In the genomic region with DNA sequence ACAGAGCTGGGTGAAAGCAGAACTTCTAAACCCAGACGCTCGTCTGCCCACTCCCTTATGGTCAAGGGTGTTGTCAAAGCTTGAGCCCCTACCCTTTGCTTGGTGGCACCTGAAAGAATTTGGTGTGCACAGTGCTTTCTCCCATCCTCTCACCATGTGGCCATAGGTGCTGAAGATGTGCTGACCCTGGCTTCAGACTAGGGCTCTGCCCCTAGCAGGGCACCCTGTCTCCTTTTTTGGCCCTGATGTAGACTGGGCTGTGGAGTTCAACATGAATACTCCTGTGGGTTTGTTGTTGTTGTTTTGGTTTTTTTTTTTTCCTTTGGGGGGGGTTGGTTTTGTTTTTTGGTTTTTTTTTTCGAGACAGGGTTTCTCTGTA, we compare ENCODE assay signal across 10 mouse cellular contexts. TPM values are rescaled to one million over a fixed set of nuclear protein-coding genes. Genes with fewer than 3 reads are reported as not detected.
A peak's percentile ranks its signal among the peaks of the same experiment; 100 is the strongest.
DNase-seq lines count a peak whose midpoint lies in the region; ATAC-seq and TF ChIP-seq lines count a peak whose summit lies in the region.
"Had no signal": no experiment of that assay in that cellular context is flagged by ENCODE, and none has a peak within 500 bp of the region (broad histone marks: within the 10 kb centered on the region; RNA-seq: fewer than 3 reads in every experiment).

No protein-coding gene starts in this region.

- DNase-seq in kidney, postnatal 4 days, result no peak
- no peak for DNase-seq in forebrain, postnatal 0 days
- DNase-seq in layer of hippocampus, postnatal 25 days (ENCODE audit: extremely low spot score in 1 of 2, low spot score in 1 of 2), result no peak
- DNase-seq in embryo, embryonic 9.5 days (ENCODE audit: extremely low spot score), result no peak
- no peak for DNase-seq in thymus, postnatal 0 days (ENCODE audit: low spot score)
- DNase-seq: adrenal gland, adult 8-10 months had no signal

- H3K27me3 ChIP-seq in kidney, embryonic 15.5 days, result no peaks in the 10 kb centered on the region
- H3K27me3 ChIP-seq in embryonic facial prominence, embryonic 13.5 days, result no peaks in the 10 kb centered on the region
- H3K27me3 ChIP-seq in forebrain, postnatal 0 days (ENCODE audit: insufficient read depth, low read length), result no peaks in the 10 kb centered on the region
- H3K27me3 ChIP-seq in midbrain, embryonic 15.5 days (replicated peaks), result no peaks in the 10 kb centered on the region

- H3K4me2 ChIP-seq in kidney, embryonic 15.5 days, result peak overlapping the region; percentile 57; the same call in 1 of the 2 replicates
- H3K4me2 ChIP-seq in embryonic facial prominence, embryonic 13.5 days, result peak overlapping the region; percentile 49
- H3K4me2 ChIP-seq in forebrain, postnatal 0 days (ENCODE audit: low read depth), result no peak overlapping the region
- no peak overlapping the region for H3K4me2 ChIP-seq in midbrain, embryonic 15.5 days

- 23% methylated on average over 3 of the region's 3 CpGs for WGBS in kidney, embryonic 15.5 days
- 19% methylated on average over 3 of the region's 3 CpGs for WGBS in embryonic facial prominence, embryonic 13.5 days
- 20% methylated on average over 3 of the region's 3 CpGs for WGBS in forebrain, postnatal 0 days
- 29% methylated on average over 3 of the region's 3 CpGs for WGBS in midbrain, embryonic 15.5 days

- H3K9ac ChIP-seq in kidney, embryonic 15.5 days, result no peak overlapping the region
- no peak overlapping the region for H3K9ac ChIP-seq in embryonic facial prominence, embryonic 13.5 days
- H3K9ac ChIP-seq in forebrain, postnatal 0 days, result no peak overlapping the region
- no peak overlapping the region for H3K9ac ChIP-seq in midbrain, embryonic 15.5 days

- no peaks in the 10 kb centered on the region for H3K36me3 ChIP-seq in kidney, embryonic 15.5 days
- peaks cover 13% of the 10 kb centered on the region for H3K36me3 ChIP-seq in embryonic facial prominence, embryonic 13.5 days
- peaks cover 47% of the 10 kb centered on the region for H3K36me3 ChIP-seq in forebrain, postnatal 0 days (ENCODE audit: insufficient read depth)
- H3K36me3 ChIP-seq in midbrain, embryonic 15.5 days (replicated peaks), result peaks cover 36% of the 10 kb centered on the region

- peaks cover 17% of the 10 kb centered on the region for H3K9me3 ChIP-seq in kidney, embryonic 15.5 days (replicated peaks)
- peaks cover 12% of the 10 kb centered on the region for H3K9me3 ChIP-seq in embryonic facial prominence, embryonic 13.5 days
- peaks cover 9% of the 10 kb centered on the region; the same call in 1 of the 2 replicates for H3K9me3 ChIP-seq in forebrain, postnatal 0 days (ENCODE audit: low read length)
- 0 out of 2 replicates have a peak, but pooled peaks cover 2% of the 10 kb centered on the region for H3K9me3 ChIP-seq in midbrain, embryonic 15.5 days

- TF ChIP-seq CTCF in forebrain, postnatal 0 days (IDR thresholded peaks at IDR 0.05; ENCODE audit: low read depth), result no peak

- H3K4me1 ChIP-seq in kidney, embryonic 15.5 days, result peaks cover 9% of the 10 kb centered on the region; the same call in 1 of the 2 replicates
- peaks cover 6% of the 10 kb centered on the region for H3K4me1 ChIP-seq in embryonic facial prominence, embryonic 13.5 days
- no peaks in the 10 kb centered on the region for H3K4me1 ChIP-seq in forebrain, postnatal 0 days (ENCODE audit: insufficient read depth)
- peaks cover 14% of the 10 kb centered on the region for H3K4me1 ChIP-seq in midbrain, embryonic 15.5 days

- H3K27ac ChIP-seq in kidney, embryonic 15.5 days, result no peak overlapping the region
- H3K27ac ChIP-seq in embryonic facial prominence, embryonic 13.5 days, result no peak overlapping the region
- peak overlapping the region; percentile 62; the same call in 1 of the 2 replicates for H3K27ac ChIP-seq in forebrain, postnatal 0 days (ENCODE audit: low read depth, low read length)
- no peak overlapping the region for H3K27ac ChIP-seq in midbrain, embryonic 15.5 days

- no peak for ATAC-seq in kidney, embryonic 15.5 days (replicated peaks; ENCODE audit: low FRiP score)
- ATAC-seq in embryonic facial prominence, embryonic 13.5 days (ENCODE audit: insufficient number of reproducible peaks, insufficient read depth, low FRiP score, low TSS enrichment, low read depth), result no peak
- peak; percentile 32 for ATAC-seq in forebrain, postnatal 0 days
- ATAC-seq in midbrain, embryonic 15.5 days (replicated peaks), result peak; percentile 12; the same call in 1 of the 2 replicates

- peak overlapping the region; percentile 31; the same call in 1 of the 2 replicates for H3K4me3 ChIP-seq in kidney, embryonic 15.5 days (replicated peaks)
- no peak overlapping the region for H3K4me3 ChIP-seq in embryonic facial prominence, embryonic 13.5 days
- no peak overlapping the region for H3K4me3 ChIP-seq in forebrain, postnatal 0 days (ENCODE audit: low read depth, low read length)
- H3K4me3 ChIP-seq in midbrain, embryonic 15.5 days, result no peak overlapping the region

RNA-seq across cellular contexts. Expression of gene Def8, which starts 0.6 kb away (rescaled TPM):
- 34.4 and 39.8 TPM in 2 replicates for polyA plus RNA-seq in kidney, embryonic 15.5 days (2015; fragmentation: Nextera tagmentation; extraction: Ambion mirVana)
- 38.3 and 43.2 TPM in 2 replicates for polyA plus RNA-seq in embryonic facial prominence, embryonic 13.5 days (2015; fragmentation: Nextera tagmentation; extraction: Ambion mirVana)
- 35.8 and 41.4 TPM in 2 replicates for total RNA-seq in forebrain, postnatal 0 days (2014; rRNA removed)
- 35.0 and 36.4 TPM in 2 replicates for polyA plus RNA-seq in forebrain, postnatal 0 days (2015; fragmentation: Nextera tagmentation; extraction: Ambion mirVana)
- 48.4 and 49.8 TPM in 2 replicates for polyA plus RNA-seq in midbrain, embryonic 15.5 days (2015; fragmentation: Nextera tagmentation; extraction: Ambion mirVana)
- total RNA-seq in layer of hippocampus, postnatal 25 days (2021), result 10 to 100 TPM; 64.6 to 66.6 TPM
- 21.3 and 24.0 TPM in 2 replicates for polyA plus RNA-seq in thymus, postnatal 0 days (2015; fragmentation: Nextera tagmentation; extraction: Ambion mirVana)

RNA-seq across cellular contexts. Expression of gene Tubb3, which starts 11.5 kb away (rescaled TPM):
- polyA plus RNA-seq in kidney, embryonic 15.5 days (2015; fragmentation: Nextera tagmentation; extraction: Ambion mirVana), result 8.0 and 22.0 TPM in 2 replicates
- polyA plus RNA-seq in embryonic facial prominence, embryonic 13.5 days (2015; fragmentation: Nextera tagmentation; extraction: Ambion mirVana), result 40.1 and 47.9 TPM in 2 replicates
- total RNA-seq in forebrain, postnatal 0 days (2014; rRNA removed), result 3,807 and 3,931 TPM in 2 replicates
- polyA plus RNA-seq in forebrain, postnatal 0 days (2015; fragmentation: Nextera tagmentation; extraction: Ambion mirVana), result 2,045 and 2,116 TPM in 2 replicates
- polyA plus RNA-seq in midbrain, embryonic 15.5 days (2015; fragmentation: Nextera tagmentation; extraction: Ambion mirVana), result 2,127 and 2,170 TPM in 2 replicates
- 100 to 1,000 TPM; 317 to 360 TPM for total RNA-seq in layer of hippocampus, postnatal 25 days (2021)
- polyA plus RNA-seq in thymus, postnatal 0 days (2015; fragmentation: Nextera tagmentation; extraction: Ambion mirVana), result 11.9 and 16.3 TPM in 2 replicates

RNA-seq across cellular contexts. Expression of gene Mc1r, which starts 15.9 kb away (rescaled TPM):
- polyA plus RNA-seq in kidney, embryonic 15.5 days (2015; fragmentation: Nextera tagmentation; extraction: Ambion mirVana), result not detected in 2 replicates
- 0.14 and 0.17 TPM in 2 replicates for polyA plus RNA-seq in embryonic facial prominence, embryonic 13.5 days (2015; fragmentation: Nextera tagmentation; extraction: Ambion mirVana)
- total RNA-seq in forebrain, postnatal 0 days (2014; rRNA removed), result 0.10 TPM in 1 of 2 replicates, not detected in the other
- polyA plus RNA-seq in forebrain, postnatal 0 days (2015; fragmentation: Nextera tagmentation; extraction: Ambion mirVana), result 0.07 and 0.08 TPM in 2 replicates
- 0.10 and 0.17 TPM in 2 replicates for polyA plus RNA-seq in midbrain, embryonic 15.5 days (2015; fragmentation: Nextera tagmentation; extraction: Ambion mirVana)
- under 1 TPM in 1 of 2 experiments, not detected in 1; 0.10 TPM for total RNA-seq in layer of hippocampus, postnatal 25 days (2021)
- 0.28 and 0.56 TPM in 2 replicates for polyA plus RNA-seq in thymus, postnatal 0 days (2015; fragmentation: Nextera tagmentation; extraction: Ambion mirVana)
- total RNA-seq: hematopoietic stem cell, adult 5-6 weeks had no signal

RNA-seq across cellular contexts. Expression of gene Tcf25, which starts 49.2 kb away (rescaled TPM):
- polyA plus RNA-seq in kidney, embryonic 15.5 days (2015; fragmentation: Nextera tagmentation; extraction: Ambion mirVana), result 157 and 175 TPM in 2 replicates
- 148 and 162 TPM in 2 replicates for polyA plus RNA-seq in embryonic facial prominence, embryonic 13.5 days (2015; fragmentation: Nextera tagmentation; extraction: Ambion mirVana)
- 434 and 487 TPM in 2 replicates for total RNA-seq in forebrain, postnatal 0 days (2014; rRNA removed)
- 275 and 296 TPM in 2 replicates for polyA plus RNA-seq in forebrain, postnatal 0 days (2015; fragmentation: Nextera tagmentation; extraction: Ambion mirVana)
- polyA plus RNA-seq in midbrain, embryonic 15.5 days (2015; fragmentation: Nextera tagmentation; extraction: Ambion mirVana), result 324 and 331 TPM in 2 replicates
- 100 to 1,000 TPM; 485 to 539 TPM for total RNA-seq in layer of hippocampus, postnatal 25 days (2021)
- 155 and 165 TPM in 2 replicates for polyA plus RNA-seq in thymus, postnatal 0 days (2015; fragmentation: Nextera tagmentation; extraction: Ambion mirVana)

RNA-seq across cellular contexts. Expression of gene Afg3l1, which starts 54.9 kb away (rescaled TPM):
- 54.3 and 66.8 TPM in 2 replicates for polyA plus RNA-seq in kidney, embryonic 15.5 days (2015; fragmentation: Nextera tagmentation; extraction: Ambion mirVana)
- polyA plus RNA-seq in embryonic facial prominence, embryonic 13.5 days (2015; fragmentation: Nextera tagmentation; extraction: Ambion mirVana), result 52.8 and 54.4 TPM in 2 replicates
- 14.7 and 20.1 TPM in 2 replicates for total RNA-seq in forebrain, postnatal 0 days (2014; rRNA removed)
- polyA plus RNA-seq in forebrain, postnatal 0 days (2015; fragmentation: Nextera tagmentation; extraction: Ambion mirVana), result 32.0 and 40.7 TPM in 2 replicates
- 52.6 and 59.0 TPM in 2 replicates for polyA plus RNA-seq in midbrain, embryonic 15.5 days (2015; fragmentation: Nextera tagmentation; extraction: Ambion mirVana)
- 10 to 100 TPM; 28.1 to 30.6 TPM for total RNA-seq in layer of hippocampus, postnatal 25 days (2021)
- polyA plus RNA-seq in thymus, postnatal 0 days (2015; fragmentation: Nextera tagmentation; extraction: Ambion mirVana), result 37.1 and 47.2 TPM in 2 replicates

Comparison
In these comparisons a context has a peak if more than half of its experiments do, and no peak if none do; other contexts are left out.
1. ATAC-seq: peak in forebrain, postnatal 0 days (single experiment) and midbrain, embryonic 15.5 days (single experiment); none in kidney, embryonic 15.5 days (single experiment) and embryonic facial prominence, embryonic 13.5 days (single experiment).
2. H3K4me2 ChIP-seq: peak in kidney, embryonic 15.5 days (single experiment) and embryonic facial prominence, embryonic 13.5 days (single experiment); none in forebrain, postnatal 0 days (single experiment) and midbrain, embryonic 15.5 days (single experiment).
3. RNA of gene Tubb3, which starts 11.5 kb away (polyA plus RNA-seq): 2,127 to 2,170 TPM in midbrain, embryonic 15.5 days and 2,045 to 2,116 TPM in forebrain, postnatal 0 days; 40.1 to 47.9 TPM in embryonic facial prominence, embryonic 13.5 days, 8.0 to 22.0 TPM in kidney, embryonic 15.5 days and 11.9 to 16.3 TPM in thymus, postnatal 0 days; every median in the first group is over 10 times any median in the second.